In the genomic region with DNA sequence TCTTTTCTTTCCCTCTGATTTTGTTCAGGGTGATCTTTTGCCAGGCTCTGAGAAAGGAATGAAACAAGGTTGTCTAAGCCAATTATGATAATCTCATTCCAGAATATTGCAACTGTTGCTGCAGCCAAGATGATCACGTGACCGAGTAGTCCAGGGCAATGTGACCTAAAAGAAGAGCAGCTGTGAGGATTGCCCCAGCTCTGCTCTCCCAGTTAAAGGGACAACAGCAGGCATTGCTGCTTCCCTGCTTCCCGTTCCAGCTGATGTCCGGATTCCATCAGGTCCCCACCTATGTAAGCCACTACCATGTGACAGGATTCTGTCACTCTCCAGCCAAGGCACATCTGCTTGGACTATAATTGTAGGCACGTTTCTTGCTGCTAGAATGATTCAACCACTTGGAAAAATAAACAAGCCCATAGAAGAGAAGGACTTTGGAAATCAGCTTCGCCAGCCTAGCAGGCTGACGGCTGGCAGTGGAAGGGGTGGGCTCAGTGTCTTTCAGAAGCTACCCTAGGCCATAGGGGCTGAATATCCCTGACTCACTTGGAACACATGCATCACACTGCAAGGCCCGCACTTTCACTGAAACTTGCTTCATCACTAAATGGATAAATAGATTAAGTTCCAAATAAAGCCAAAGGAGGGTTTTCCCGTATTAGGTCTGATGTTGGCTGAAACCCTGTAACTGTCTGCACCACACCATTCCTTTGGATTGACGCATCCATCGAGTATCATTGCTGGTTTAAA, we compare ENCODE assay signal across 8 mouse cellular contexts. TPM values are rescaled to one million over a fixed set of nuclear protein-coding genes. Genes with fewer than 3 reads are reported as not detected.
DNase-seq lines count a peak whose midpoint lies in the region; ATAC-seq lines count a peak whose summit lies in the region.
"Had no signal": no experiment of that assay in that cellular context is flagged by ENCODE, and none has a peak within 500 bp of the region (broad histone marks: within the 10 kb centered on the region; RNA-seq: fewer than 3 reads in every experiment).

No protein-coding gene starts in this region.

- DNase-seq in urinary bladder, postnatal 14 days (ENCODE audit: low spot score): peak; percentile 65
- no peak for DNase-seq in urinary bladder, adult 2 months (ENCODE audit: low spot score)
- DNase-seq in fat pad, adult 2 months (ENCODE audit: extremely low read depth, low read depth, low spot score): peak; percentile 66
- DNase-seq in heart, postnatal 14 days: peak; percentile 70 to 77
- peak; percentile 49 for DNase-seq in left cerebral cortex, postnatal 4 days
- DNase-seq in retina, postnatal 1 day: peak; percentile 93

- ATAC-seq in forebrain, embryonic 12.5 days (ENCODE audit: low FRiP score): no peak

- H3K4me2 ChIP-seq in forebrain, embryonic 12.5 days: no peak overlapping the region
- H3K4me2 ChIP-seq: limb, embryonic 12.5 days had no signal

- H3K36me3 ChIP-seq in forebrain, embryonic 12.5 days (replicated peaks): no peaks in the 10 kb centered on the region
- H3K36me3 ChIP-seq: limb, embryonic 12.5 days had no signal

- H3K9ac ChIP-seq in forebrain, embryonic 12.5 days: no peak overlapping the region
- H3K9ac ChIP-seq: limb, embryonic 12.5 days had no signal

- 70% methylated on average over 11 of the region's 11 CpGs for WGBS in forebrain, embryonic 12.5 days

- no peaks in the 10 kb centered on the region for H3K9me3 ChIP-seq in forebrain, embryonic 12.5 days
- H3K9me3 ChIP-seq: limb, embryonic 12.5 days had no signal

- no peak overlapping the region for H3K4me3 ChIP-seq in forebrain, embryonic 12.5 days (replicated peaks)
- H3K4me3 ChIP-seq: limb, embryonic 12.5 days had no signal

- intact Hi-C loops in heart, postnatal 14 days (cut with DNase I): no loop called here
- intact Hi-C loops in left cerebral cortex, postnatal 4 days (cut with DNase I): no loop called here

- H3K4me1 ChIP-seq in forebrain, embryonic 12.5 days: peaks cover 20% of the 10 kb centered on the region

- H3K27ac ChIP-seq in forebrain, embryonic 12.5 days: no peak overlapping the region
- H3K27ac ChIP-seq: limb, embryonic 12.5 days had no signal

- H3K27me3 ChIP-seq in forebrain, embryonic 12.5 days: no peaks in the 10 kb centered on the region; the same call in 1 of the 2 replicates
- H3K27me3 ChIP-seq: limb, embryonic 12.5 days had no signal

RNA-seq across cellular contexts. Expression of a gene that starts 23.8 kb away (rescaled TPM):
- polyA plus RNA-seq in urinary bladder, adult 2 months (2012; rRNA removed): 65.6 and 67.5 TPM in 2 replicates
- total RNA-seq in heart, postnatal 14 days (2021): 100 to 1,000 TPM; 165 to 166 TPM
- 10 to 100 TPM; 47.3 to 47.5 TPM for total RNA-seq in left cerebral cortex, postnatal 4 days (2021)
- 21.5 and 24.4 TPM in 2 replicates for polyA plus RNA-seq in forebrain, embryonic 12.5 days (2016; fragmentation: Nextera tagmentation; extraction: Ambion mirVana)
